Mouse (Mus musculus) neural tube, embryonic 10.5 days (tissue): ENCODE data around the gene Slf2.

Experiments
- DNase-seq: peaks from one replicate; pipeline ENCODE4 v3.0.0-alpha.2; 2017; ENCODE audit warnings: low spot score; ENCODE audit errors: extremely low spot score

Gene Slf2

DNA sequence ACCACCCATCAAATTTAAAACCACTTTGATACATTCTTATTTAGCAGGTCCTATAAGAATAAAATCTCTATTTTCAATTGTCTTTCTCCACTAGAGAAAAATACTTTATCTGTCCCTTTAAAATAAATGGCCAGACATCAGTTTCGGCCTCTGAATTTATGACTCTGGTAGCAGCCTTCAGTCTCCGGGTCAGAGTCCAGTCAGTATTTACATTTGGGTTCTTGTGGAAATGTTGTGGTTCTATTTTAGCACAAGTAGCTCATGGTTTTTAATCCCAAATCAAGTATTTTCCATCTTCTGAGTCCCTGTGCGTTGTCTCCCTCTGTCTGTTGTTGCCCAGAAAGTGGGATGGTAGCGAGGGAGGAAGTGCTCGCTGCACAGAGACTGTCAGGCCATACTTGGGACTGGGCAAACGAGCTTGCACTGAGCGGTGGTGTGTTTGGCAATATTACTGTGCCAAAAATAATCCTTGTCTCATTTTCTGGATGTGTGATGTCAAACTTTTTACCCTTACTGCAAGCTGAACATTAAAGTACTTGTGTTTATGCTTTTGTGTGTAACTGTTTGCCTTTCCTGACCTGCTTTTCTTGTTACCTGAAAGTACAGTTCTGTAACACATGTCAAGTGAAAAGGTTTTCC, 51.6 kb downstream of the Slf2 start:
- DNase-seq = no peak

DNA sequence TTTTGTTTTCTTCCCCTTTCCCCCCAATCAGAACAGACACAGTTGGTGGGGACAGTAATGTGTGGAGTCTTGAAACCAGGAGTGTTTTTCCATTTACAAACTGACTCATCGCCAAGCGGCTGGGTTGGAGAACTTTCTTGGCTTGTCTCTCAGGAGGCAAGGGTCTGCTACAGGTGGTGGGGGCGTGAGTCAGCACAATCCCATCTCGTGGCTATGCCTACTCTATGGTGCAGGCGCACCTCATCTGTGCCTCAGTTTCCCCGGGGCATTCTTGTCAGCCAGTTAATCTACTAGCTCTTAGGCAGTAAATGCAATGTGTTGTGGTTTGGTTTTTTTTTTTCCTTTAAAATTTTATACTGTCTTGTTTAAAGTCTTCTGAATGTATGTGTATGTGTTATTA, 52.4 kb downstream of the Slf2 start:
- no peak for DNase-seq

DNA sequence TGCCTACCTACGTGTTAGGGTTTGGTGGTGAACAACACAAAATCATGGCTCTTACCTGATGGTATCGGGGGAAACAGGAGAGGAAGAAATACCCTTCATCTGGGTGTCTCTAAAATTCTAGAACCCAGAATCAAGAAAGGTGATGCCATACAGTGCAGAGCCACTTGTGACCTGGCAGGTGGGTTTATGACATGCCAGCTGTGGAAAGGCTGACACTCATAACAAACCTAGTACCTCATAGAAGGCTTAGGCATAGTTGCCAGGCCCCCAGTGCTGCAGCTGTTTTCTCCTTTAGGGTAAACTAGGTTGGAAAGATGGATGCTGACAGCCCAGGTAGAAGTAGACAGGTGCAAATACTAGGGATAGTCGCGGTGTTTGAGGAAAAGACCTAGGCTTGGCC, 53.5 kb downstream of the Slf2 start:
- no peak for DNase-seq

DNA sequence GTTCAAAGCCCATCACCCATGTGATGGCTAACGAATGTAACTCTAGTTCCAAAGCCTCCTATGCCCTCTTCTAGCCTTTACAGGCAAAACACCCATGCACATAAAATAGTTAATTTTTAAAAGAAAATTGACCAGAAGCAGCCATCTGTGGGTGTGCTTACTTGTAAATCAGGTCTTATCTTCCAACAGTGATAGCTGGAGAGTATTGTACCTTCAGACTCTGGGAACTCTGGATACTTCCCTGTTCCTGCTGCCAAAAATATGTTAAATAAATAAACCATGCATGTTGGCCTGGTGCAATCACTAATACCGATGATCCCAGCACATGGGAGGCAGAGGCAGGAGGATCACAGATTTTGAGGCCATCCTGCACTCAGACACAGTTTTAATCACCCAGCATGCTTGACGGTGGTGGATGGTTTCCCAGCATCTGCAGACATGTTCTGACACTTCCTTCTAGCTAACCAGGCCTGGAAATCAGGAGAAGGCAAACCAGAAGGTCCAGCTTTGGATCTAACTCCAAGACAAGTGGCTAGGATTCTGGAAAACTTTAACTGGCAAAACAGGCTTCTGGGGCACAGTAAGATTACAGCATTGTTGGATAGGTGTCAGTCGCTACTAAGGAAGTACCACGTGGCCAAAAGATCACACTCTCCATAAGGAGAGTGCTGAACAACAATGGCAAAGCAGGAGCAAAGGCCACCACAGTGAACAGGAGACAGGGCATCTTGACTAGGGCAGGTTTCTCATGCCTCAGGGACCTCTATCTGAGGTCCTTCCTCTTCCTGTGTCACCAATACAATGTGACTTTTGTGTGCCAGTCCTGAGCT, 54.4 kb downstream of the Slf2 start:
- DNase-seq = no peak

DNA sequence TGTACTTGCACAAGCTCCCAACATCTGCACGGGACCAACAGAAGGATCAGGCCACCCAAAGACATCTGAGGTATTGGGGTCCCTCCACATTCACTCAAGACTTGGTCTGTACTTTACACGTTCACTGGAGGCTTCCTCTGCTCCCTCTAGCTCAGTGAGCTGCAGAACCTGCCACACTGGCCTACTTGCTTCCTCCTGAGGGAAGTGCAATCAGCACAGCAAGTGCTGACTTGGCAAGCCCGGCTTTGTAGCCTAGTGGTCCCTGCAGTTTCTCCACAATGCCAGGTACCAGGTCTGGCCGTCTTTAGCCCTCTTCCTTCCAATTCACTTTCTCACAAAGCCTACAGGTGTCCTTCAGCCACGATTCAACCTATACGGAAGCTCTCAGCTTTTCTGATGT, 56.1 kb downstream of the Slf2 start:
- no peak for DNase-seq

DNA sequence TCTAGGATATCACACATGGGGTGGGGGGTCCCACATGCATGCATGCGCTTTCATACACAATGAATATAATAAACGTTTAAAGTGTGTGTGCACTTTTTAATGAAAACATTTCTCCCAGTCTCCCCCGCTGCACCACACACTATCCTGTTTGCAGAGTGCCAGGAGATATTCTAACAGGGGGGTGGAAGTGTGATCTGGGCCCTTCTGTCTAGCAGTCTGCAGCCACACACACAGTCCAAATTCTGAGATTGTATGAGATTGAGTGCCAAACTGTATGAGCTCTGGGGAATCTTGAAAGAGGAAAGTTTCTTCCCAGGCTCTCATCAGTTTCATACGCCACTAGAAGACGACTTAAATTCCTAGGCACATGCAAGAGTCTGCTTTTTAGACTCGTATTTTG, 56.9 kb downstream of the Slf2 start:
- no peak for DNase-seq

DNA sequence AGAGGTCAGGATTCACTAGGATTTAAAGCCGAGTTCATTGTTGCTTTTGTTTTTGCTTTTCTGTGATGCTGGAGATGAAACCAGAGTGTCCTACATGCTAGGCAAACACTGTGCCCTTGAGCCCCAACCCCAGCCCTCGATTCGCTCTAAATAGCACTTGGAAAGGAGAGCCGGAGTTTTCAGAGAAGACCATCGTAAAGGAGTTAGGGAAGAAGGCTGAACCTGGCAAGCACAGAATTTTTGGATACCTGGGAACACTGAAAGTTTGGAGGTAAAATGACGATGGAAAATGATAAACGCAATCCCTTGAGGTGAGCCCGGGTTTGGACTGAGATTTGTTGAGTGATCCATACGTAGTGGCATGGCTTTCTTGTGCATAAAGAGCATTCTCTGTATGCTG, 57.4 kb downstream of the Slf2 start:
- DNase-seq = no peak

DNA sequence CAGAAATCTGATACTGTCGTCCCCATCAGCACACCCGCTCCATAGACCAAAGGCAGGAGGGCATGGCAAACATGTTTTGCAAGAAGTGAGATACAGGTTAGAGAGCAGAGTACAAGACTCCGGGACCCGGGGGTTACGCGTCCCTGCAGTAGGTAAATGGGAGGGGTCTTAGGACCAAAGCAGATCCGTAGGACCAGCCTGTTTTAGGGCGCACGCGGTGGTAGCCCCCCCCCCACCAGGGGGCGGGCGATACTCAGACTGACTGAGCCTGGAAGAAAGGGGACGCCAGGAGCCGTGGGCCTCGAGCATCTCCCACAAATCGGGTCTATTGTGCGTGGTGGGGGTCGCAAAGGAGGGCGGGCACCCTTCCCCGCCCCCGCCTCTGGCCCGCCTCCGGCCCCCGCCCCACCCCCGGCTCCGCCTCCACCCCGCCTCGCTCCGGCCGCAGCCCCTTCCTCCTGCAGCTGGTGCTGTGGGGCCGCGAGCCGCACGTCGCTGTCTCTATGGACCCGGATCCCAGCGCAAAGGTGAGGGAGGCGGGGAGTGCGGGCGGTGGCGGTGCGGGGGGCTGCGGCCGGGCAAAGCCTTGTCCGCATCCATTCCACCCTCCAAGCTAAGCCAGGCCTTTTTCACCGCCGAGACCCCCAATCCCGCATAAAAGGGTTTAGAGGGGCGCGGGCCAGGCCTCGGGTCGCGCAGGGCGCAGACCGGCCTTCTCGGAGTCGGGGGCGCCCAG, 58.0 kb downstream of the Slf2 start, which contains the start of gene Sema4g:
Gene Sema4g, plus strand, starts transcription at position 271 of the 736 bp plus-strand sequence.
- peak; percentile 70 for DNase-seq

DNA sequence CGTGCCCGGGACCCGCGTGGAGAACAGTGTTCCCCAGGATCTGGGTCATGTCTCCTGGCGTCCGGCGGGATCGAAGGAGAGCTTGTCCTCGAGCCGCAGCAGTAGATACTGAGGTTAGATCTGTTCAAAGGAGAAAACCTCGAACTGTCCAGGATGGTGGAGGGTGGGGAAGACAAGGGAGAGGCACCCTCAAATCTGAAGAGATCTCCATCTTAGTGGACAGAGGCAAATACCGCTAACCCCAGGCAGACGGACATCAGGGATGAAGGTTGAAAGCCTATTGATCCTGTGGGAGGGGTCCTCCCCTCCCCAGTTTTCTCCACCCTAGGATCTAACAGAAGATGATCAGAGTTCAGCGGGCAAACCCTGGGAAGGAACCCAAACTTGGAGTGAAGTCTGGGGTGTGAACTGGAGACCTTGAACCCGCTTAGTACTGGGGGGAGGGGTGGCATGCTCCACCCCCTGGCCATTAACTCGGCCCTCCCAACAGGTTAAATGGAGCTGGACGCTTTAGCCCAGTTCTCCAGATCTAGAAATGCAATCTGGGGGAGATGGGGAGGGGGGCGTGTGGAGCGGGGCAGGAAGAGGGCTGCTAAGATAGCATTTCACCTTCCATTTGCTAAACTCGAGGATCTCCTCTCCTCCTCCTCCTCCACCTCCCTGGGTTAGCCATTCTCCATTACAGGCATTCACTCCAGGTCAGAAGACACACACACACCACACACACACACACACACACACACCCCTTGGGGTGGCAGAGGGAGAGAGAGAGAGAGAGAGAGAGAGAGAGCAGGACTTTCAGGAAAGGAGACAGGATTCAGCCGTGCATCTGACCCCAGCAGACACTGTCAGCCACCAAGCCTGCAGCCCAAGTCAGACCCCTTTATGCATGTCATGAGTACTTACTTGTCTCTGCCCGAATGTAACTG, 58.9 kb downstream of the Slf2 start:
- no peak for DNase-seq

DNA sequence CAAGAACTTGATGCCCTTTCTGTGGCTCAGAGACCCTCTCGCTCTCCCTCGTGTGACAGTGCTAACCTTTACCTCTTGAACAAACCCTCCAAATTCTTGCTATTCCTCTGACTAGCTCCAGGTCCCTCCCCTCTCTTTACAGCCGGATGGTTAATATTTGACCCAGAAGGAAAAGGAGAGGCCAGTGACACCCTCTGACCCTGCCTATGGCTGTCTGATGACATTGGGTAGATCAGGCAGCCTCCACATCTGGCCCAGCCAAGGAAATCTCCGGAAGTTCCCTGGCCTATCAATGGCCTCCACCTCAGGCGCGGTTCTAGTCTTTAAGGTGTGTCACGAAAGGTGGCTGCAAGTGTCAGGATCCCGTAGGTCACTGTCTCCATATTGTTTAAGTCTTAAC, 60.1 kb downstream of the Slf2 start:
- no peak for DNase-seq

DNA sequence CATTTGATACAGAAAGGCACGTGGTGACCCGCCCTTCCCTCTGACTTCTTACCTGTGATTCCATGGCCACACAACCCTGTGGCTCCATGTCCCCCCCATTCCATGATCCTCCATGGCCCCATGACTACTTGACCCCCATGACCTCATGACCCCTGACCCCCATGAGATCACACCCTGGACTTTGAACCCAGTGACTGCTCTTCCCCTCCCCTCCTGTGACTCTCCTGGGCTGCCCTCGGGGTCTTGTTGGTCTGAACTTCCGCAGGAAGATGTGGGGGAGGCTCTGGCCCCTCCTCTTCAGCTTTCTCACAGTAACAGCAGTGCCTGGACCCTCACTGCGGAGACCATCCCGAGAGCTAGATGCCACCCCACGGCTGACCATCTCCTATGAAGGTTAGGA, 61.3 kb downstream of the Slf2 start:
- DNase-seq = no peak

DNA sequence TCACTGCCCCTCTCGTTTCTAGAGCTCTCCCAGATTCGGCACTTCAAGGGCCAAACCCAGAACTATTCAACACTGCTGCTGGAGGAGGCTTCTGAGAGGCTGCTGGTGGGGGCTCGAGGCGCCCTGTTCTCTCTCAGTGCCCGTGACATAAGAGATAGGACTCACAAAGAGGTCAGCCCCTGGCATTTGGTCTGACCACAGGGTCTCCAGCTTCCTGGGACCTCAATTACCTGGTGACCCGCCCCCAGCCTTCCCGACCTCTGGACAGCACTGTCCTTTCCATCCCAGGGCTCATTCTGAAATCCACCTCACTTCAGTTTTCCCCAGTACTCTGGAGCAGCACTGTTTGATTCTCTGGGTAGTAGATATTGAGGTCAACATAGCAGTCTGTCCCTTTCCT, 61.8 kb downstream of the Slf2 start:
- no peak for DNase-seq

DNA sequence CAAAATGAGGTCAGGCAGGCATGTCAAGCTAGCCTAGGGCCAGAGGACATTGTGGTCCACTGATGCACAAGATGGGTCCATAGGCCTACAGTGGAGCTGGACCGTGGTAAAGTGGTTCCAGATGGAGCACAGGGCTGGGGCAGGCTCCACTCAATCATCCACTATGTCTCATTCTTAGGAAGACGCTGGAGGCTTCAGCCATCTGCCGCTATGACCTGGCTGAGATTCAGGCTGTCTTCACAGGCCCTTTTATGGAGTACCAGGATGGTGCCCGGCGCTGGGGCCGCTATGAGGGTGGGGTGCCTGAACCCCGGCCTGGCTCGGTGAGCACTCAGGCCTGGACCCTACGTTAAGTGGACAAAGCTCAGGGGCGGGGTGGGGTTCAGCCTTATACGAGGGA, 66.8 kb downstream of the Slf2 start:
- no peak for DNase-seq

DNA sequence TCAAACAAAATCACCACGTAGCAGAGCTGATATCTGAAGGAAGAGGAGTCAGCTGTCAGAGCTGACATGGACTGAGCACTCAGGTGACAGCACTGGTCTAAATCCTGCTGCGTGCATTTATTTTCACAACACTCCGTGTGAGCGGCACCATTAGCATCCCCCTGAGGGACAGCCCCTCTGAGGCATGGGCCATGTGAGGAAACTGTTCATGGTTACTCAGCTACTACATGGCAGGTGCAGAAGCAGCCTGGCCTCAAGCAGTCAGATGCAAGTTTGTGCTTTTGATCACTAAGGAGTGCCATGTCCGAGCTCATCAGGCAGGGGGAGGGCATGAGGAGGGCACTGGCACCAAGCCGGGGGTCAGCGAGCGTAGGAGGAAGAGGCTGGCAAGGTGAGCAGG, 68.7 kb downstream of the Slf2 start:
- DNase-seq = no peak

DNA sequence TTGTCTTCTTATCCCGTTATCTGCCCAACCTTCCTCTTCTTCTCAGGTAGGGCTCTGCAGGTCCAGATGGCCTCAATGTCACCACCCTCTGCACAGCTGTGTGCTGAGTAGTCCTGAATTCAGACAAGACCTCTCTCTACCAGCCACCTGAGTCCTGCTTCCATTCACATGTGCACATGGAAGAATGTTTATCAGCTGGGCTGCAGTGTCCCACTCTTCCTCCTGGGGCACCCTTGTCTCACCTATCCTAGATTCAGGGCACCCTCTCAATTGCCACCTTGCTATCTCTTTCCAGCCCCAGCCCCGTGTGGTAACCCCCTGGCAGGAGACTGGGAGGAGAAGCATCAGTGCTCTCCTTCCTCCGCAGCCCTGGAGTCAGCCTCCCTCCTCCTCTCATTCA, 71.3 kb downstream of the Slf2 start:
- no peak for DNase-seq

DNA sequence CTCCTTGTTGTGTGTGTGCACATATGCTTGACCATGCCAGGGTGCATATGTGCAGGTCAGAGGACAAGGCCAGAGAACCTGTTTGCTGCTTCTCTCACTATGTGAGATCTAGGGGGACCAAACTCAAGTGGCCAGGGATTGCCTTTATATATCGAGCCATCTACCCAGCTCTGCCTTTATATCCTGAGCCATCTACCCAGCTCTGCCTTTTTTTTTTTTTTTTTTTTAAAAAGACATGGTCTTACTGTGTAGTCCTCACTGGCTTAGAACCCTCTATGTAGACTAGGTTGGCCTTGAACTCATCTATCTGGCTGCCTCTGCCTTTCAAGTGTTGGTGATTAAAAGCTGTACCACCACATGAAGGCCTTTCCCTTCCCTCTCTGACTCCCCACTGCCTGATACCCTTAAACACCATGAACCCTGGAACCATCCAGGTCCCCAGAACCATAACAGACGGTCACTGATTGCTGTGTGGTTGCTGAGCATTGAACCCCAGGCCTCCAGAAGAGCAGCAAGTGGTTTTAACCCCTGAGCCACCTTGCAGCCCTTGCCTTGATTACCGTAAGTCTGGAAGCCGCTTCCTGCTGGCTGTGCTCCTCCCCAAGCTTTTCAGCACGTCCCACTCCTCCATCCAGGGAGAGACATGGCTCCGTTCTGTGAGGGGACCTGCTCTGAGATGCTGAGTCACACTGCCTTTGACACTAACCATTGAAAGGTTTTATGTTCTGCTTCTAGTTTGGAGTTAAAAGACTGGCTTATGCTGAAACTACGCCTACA, 73.0 kb downstream of the Slf2 start:
- no peak for DNase-seq

DNA sequence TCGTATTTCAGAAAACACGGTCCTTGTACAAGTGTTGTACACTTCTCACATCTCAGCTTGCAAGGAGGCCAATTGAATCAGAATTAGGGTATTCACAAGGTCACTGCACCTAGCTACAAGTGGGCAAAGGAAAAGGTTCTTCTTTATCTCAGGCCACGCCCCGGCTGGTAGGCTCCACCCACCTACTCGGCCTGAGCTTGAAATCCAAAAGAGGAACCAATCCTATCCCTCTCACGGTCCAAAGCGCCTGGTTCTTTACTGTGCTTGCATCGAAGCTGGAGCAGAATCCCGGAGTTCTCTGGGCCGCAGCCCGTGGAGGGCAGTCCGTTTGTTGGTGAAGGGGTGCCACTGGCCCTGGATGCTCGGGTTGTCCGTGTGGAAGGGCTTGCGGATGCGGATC, 74.5 kb downstream of the Slf2 start, which contains the start of gene Twnk:
Gene Twnk, plus strand, starts transcription at position 220 of the 400 bp plus-strand sequence.
- DNase-seq = peak; percentile 47

DNA sequence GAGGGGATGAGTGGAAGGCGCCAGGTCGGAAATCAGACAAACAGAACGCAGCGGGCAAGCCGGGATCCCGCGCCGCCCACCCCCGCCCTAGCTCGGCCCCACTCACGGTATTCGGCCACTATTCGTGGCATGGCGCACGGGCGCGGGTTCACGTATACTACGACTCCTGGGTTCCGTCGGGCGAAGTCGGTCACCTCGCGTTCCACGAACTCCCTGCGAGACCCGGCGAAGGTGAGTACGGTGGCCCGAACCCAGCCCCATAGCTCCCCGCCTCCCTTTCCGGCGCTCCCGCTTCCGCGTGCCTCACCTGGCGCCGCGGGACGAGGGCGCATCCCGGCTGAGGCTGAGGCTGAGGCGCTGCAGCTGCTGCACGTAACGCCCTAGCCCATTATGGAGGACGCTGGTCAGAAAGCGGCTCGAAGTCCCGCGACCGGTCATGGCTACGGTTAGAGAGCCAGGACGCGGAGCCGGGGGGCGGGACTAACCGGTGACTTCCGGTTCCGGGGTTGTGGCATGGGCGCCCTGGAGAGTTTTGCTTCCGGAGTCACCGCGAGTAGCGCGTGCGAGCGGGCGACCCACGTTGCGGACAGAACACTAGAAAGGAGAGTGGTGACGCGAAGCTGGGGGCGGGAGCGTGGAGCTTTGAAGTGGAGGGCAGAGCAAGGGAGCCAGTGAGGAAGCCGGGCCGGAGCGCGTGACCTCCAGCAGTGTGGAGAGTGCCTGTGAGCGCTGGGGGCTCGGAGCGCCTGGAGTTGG, 75.2 kb downstream of the Slf2 start, which contains the start of gene Mrpl43:
Gene Mrpl43, minus strand, starts transcription at position 486 of the 756 bp plus-strand sequence.
- DNase-seq = peak; percentile 98

DNA sequence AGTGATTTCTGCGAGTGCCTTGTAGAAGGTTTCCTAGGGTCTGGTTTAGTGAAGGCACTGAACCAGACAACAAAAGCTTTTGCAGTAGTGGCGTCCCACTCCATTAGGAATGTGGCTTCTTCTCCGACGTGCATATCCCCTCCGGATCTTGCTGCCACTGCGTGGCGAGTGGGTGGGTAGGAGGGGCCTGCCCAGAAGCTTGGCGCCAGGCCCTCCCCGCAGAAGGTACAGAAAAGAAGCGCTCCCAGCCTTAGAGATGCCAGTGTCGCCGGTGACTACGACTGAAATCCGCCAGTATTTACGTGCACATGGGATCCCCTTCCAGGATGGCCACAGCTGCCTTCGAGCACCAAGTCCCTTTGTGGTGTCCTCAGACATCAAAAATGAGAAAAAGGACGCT, 76.1 kb downstream of the Slf2 start:
- DNase-seq = no peak
